Mouse (Mus musculus): ENCODE data around the gene Rasal2. TPM values are rescaled to one million over a fixed set of nuclear protein-coding genes. Genes with fewer than 3 reads are reported as not detected.

Gene Rasal2
- polyA plus RNA-seq, 1 experiment = not detected

GRCm38 (mm10) chr1:157443723-157444561, 31.5 kb upstream of the Rasal2 start:
- no peaks in the 10 kb centered on the region for H3K27me3 ChIP-seq (ENCODE audit: control insufficient read depth)
- no peak overlapping the region for H3K4me3 ChIP-seq (replicated peaks)
- no peaks in the 10 kb centered on the region for H3K36me3 ChIP-seq (ENCODE audit: control insufficient read depth)
- TF ChIP-seq GATA1 (IDR thresholded peaks at IDR 0.05; ENCODE audit: low read length) = no peak
- TF ChIP-seq TAL1 (IDR thresholded peaks at IDR 0.05; ENCODE audit: low read length) = no peak
- peaks cover 6% of the 10 kb centered on the region for H3K4me1 ChIP-seq (ENCODE audit: control insufficient read depth)
- H3K9me3 ChIP-seq (ENCODE audit: control insufficient read depth, low read length) = no peaks in the 10 kb centered on the region

GRCm38 (mm10) chr1:157443026-157443722, 30.8 kb upstream of the Rasal2 start:
- H3K9me3 ChIP-seq (ENCODE audit: control insufficient read depth, low read length) = no peaks in the 10 kb centered on the region
- TF ChIP-seq TAL1 (IDR thresholded peaks at IDR 0.05; ENCODE audit: low read length) (no peak), GATA1 (IDR thresholded peaks at IDR 0.05; ENCODE audit: low read length) (no peak)
- H3K27me3 ChIP-seq (ENCODE audit: control insufficient read depth) = no peaks in the 10 kb centered on the region
- peaks cover 6% of the 10 kb centered on the region for H3K4me1 ChIP-seq (ENCODE audit: control insufficient read depth)
- H3K36me3 ChIP-seq (ENCODE audit: control insufficient read depth) = no peaks in the 10 kb centered on the region
- no peak overlapping the region for H3K4me3 ChIP-seq (replicated peaks)

GRCm38 (mm10) chr1:157439973-157440641, 27.7 kb upstream of the Rasal2 start:
- TF ChIP-seq TAL1 (IDR thresholded peaks at IDR 0.05; ENCODE audit: low read length) (no peak), GATA1 (IDR thresholded peaks at IDR 0.05; ENCODE audit: low read length) (no peak)
- Histone ChIP-seq H3K4me3 (replicated peaks) (no peak overlapping the region), H3K36me3 (ENCODE audit: control insufficient read depth) (no peaks in the 10 kb centered on the region), H3K9me3 (ENCODE audit: control insufficient read depth, low read length) (no peaks in the 10 kb centered on the region), H3K27me3 (ENCODE audit: control insufficient read depth) (no peaks in the 10 kb centered on the region), H3K4me1 (ENCODE audit: control insufficient read depth) (peaks cover 6% of the 10 kb centered on the region)

DNA sequence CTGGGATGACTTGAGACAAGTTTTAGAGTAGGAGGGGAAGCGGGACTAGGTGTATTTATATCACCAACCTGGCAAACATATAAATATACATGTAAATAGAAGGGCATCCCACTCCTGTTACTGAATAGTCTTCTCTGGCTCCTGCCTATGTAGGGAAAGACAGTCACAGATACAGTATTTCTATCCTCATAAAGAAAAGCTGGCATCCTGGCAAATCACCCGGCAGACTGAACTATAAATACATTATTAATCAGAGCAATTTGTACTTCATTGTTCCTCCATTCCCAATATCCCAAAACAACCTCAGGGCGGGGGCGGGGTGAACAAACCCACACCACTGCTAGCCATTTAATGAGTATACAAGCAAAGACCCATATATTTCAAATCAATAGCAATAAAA, 26.7 kb upstream of the Rasal2 start:
- TF ChIP-seq TAL1 (IDR thresholded peaks at IDR 0.05; ENCODE audit: low read length) (no peak), GATA1 (IDR thresholded peaks at IDR 0.05; ENCODE audit: low read length) (no peak)
- peaks cover 2% of the 10 kb centered on the region for H3K4me1 ChIP-seq (ENCODE audit: control insufficient read depth)
- no peaks in the 10 kb centered on the region for H3K36me3 ChIP-seq (ENCODE audit: control insufficient read depth)
- H3K9me3 ChIP-seq (ENCODE audit: control insufficient read depth, low read length) = no peaks in the 10 kb centered on the region
- H3K27me3 ChIP-seq (ENCODE audit: control insufficient read depth) = no peaks in the 10 kb centered on the region
- H3K4me3 ChIP-seq (replicated peaks) = no peak overlapping the region

- Histone ChIP-seq H3K4me1 (ENCODE audit: control insufficient read depth) (no peaks in the 10 kb centered on the region; the same call in 1 of the 2 replicates), H3K9me3 (ENCODE audit: control insufficient read depth, low read length) (no peaks in the 10 kb centered on the region), H3K4me3 (replicated peaks) (no peak overlapping the region), H3K27me3 (ENCODE audit: control insufficient read depth) (no peaks in the 10 kb centered on the region), H3K36me3 (ENCODE audit: control insufficient read depth) (no peaks in the 10 kb centered on the region)
- TF ChIP-seq TAL1 (IDR thresholded peaks at IDR 0.05; ENCODE audit: low read length) (no peak), GATA1 (IDR thresholded peaks at IDR 0.05; ENCODE audit: low read length) (no peak)
Measured at GRCm38 (mm10) chr1:157438290-157438689, 25.9 kb upstream of the Rasal2 start.

DNA sequence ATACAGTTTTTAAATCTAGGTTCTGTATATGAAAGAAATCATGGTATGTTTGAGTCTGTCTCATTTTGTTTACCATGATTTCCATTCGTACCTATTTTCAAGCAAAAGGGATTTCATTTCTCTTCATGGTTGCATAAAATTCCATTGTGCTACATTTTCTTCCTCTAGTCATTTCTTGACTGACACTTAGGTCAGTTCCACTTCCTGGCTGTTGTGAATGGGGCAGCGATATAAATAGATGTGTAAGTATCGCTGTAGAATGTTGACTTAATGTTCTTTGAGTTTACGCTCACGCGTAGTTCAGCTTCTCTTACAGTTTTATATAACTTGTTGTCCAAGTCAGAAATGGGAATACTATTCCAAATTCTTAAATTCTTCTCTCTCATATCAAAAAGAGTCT, 23.5 kb upstream of the Rasal2 start:
- H3K4me1 ChIP-seq (ENCODE audit: control insufficient read depth) = no peaks in the 10 kb centered on the region
- no peaks in the 10 kb centered on the region for H3K36me3 ChIP-seq (ENCODE audit: control insufficient read depth)
- TF ChIP-seq GATA1 (IDR thresholded peaks at IDR 0.05; ENCODE audit: low read length) (no peak), TAL1 (IDR thresholded peaks at IDR 0.05; ENCODE audit: low read length) (no peak)
- H3K9me3 ChIP-seq (ENCODE audit: control insufficient read depth, low read length) = no peaks in the 10 kb centered on the region
- no peak overlapping the region for H3K4me3 ChIP-seq (replicated peaks)
- H3K27me3 ChIP-seq (ENCODE audit: control insufficient read depth) = no peaks in the 10 kb centered on the region

- Histone ChIP-seq H3K9me3 (ENCODE audit: control insufficient read depth, low read length) (no peaks in the 10 kb centered on the region), H3K4me1 (ENCODE audit: control insufficient read depth) (no peaks in the 10 kb centered on the region), H3K4me3 (replicated peaks) (no peak overlapping the region), H3K27me3 (ENCODE audit: control insufficient read depth) (no peaks in the 10 kb centered on the region), H3K36me3 (ENCODE audit: control insufficient read depth) (no peaks in the 10 kb centered on the region)
- TF ChIP-seq GATA1 (IDR thresholded peaks at IDR 0.05; ENCODE audit: low read length) (no peak), TAL1 (IDR thresholded peaks at IDR 0.05; ENCODE audit: low read length) (no peak)
Measured at GRCm38 (mm10) chr1:157434404-157434803, 22.0 kb upstream of the Rasal2 start.

DNA sequence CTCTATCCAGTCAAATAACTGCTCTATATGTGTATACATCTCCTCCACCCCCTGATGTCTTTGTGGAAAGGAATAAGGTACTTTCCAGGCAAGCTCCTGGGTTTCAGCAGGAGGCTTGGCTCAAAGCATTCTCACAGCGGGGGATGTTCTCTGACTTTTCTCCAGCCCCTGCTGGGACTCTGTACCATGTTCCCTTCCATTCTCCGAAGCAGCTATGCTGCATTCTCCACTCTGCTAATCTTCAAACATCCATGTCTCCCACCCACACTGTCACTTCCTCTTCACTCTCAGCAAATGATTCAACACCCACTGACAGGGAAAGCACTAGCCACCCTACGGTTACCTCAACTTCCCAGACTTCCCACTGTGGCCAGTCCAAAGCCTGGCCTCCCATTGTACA, 20.9 kb upstream of the Rasal2 start:
- no peaks in the 10 kb centered on the region for H3K36me3 ChIP-seq (ENCODE audit: control insufficient read depth)
- H3K4me3 ChIP-seq (replicated peaks) = no peak overlapping the region
- H3K4me1 ChIP-seq (ENCODE audit: control insufficient read depth) = no peaks in the 10 kb centered on the region
- no peak for TF ChIP-seq GATA1 (IDR thresholded peaks at IDR 0.05; ENCODE audit: low read length)
- TF ChIP-seq TAL1 (IDR thresholded peaks at IDR 0.05; ENCODE audit: low read length) = no peak
- H3K27me3 ChIP-seq (ENCODE audit: control insufficient read depth) = no peaks in the 10 kb centered on the region
- H3K9me3 ChIP-seq (ENCODE audit: control insufficient read depth, low read length) = no peaks in the 10 kb centered on the region

- no peaks in the 10 kb centered on the region for H3K36me3 ChIP-seq (ENCODE audit: control insufficient read depth)
Measured at GRCm38 (mm10) chr1:157428366-157428765, 16.0 kb upstream of the Rasal2 start.

More at GRCm38 (mm10) chr1:157428366-157428765, 16.0 kb upstream of the Rasal2 start:
- Histone ChIP-seq H3K27me3 (ENCODE audit: control insufficient read depth) (no peaks in the 10 kb centered on the region; the same call in 1 of the 2 replicates), H3K4me3 (replicated peaks) (no peak overlapping the region), H3K9me3 (ENCODE audit: control insufficient read depth, low read length) (no peaks in the 10 kb centered on the region), H3K4me1 (ENCODE audit: control insufficient read depth) (peaks cover 3% of the 10 kb centered on the region)
- TF ChIP-seq GATA1 (IDR thresholded peaks at IDR 0.05; ENCODE audit: low read length) = no peak
- TF ChIP-seq TAL1 (IDR thresholded peaks at IDR 0.05; ENCODE audit: low read length) = no peak

Measured in erythroblast, embryonic 14.5 days (primary cell).